Mouse (Mus musculus) kidney, adult 2 months (tissue): ENCODE results near the gene Fam83b.

Experiments
- CTCF ChIP-seq: fragments of 200-500 bp; conservative IDR thresholded peaks from 2 replicates; pipeline ENCODE4 v1.5.1; 2011; ENCODE audit warnings: low read depth, mild to moderate bottlenecking, control low read depth, low read length, moderate library complexity, mixed read lengths; ENCODE audit not compliant: insufficient read depth, insufficient read length
- POLR2A ChIP-seq: fragments of 200-500 bp; IDR thresholded peaks from one replicate; pipeline ENCODE4 v1.6.1; 2011; ENCODE audit warnings: low read depth, low read length, control low read depth

GRCm38 (mm10) chr9:76581966-76582365 lies 15.1 kb upstream of the Fam83b start:
- TF ChIP-seq POLR2A (no peak), CTCF (no peak)
